Mouse (Mus musculus): ENCODE results near the gene Gadd45g. TPM values are rescaled to one million over a fixed set of nuclear protein-coding genes. Genes with fewer than 3 reads are reported as not detected.

Gadd45g gene
- polyA plus RNA-seq (2011; ENCODE audit: insufficient read length, low read depth, missing spikeins), result 66.9 and 101 TPM in 2 replicates

DNA sequence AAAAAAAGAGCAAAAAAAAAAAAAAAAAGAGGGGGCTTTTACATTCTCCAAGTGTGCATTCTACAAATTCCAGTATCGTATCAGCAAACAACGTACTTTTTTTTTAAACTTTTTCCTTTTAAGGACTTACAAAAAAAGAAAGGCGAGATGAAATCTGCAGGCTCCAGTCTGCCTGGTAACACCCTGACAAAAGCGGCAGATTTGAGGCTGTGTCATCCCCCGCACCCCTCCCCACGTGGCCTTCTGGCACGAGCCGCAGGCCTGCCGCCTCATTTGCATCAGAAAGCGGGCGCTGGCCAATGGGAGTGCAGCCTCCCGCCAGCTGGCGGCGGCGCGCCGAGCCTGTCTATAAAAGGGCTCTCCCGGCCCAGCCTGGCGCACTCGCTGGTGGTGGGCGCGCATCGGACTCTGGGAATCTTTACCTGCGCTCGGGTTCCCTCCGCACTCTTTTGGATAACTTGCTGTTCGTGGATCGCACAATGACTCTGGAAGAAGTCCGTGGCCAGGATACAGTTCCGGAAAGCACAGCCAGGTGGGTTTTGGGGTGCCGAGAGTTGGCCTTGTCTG is at the start of gene Gadd45g:
Gadd45g (plus strand) TSS at position 378 of the 567 bp plus-strand sequence.
- TF ChIP-seq CTCF (IDR thresholded peaks at IDR 0.05; ENCODE audit: borderline replicate concordance, insufficient read depth, low read length), result no peak
- TF ChIP-seq POLR2A (IDR thresholded peaks at IDR 0.05; ENCODE audit: low read depth, low read length), result peak; percentile 99
- H3K27ac ChIP-seq (ENCODE audit: insufficient read depth, low read length), result peak within 1 kb of the TSS; percentile 90
- peaks cover 13% of the 10 kb centered on the region for H3K4me1 ChIP-seq (ENCODE audit: control insufficient read depth, insufficient read depth, low read length)
- H3K4me3 ChIP-seq (ENCODE audit: insufficient read depth, low read length), result peak within 1 kb of the TSS; percentile 90

DNA sequence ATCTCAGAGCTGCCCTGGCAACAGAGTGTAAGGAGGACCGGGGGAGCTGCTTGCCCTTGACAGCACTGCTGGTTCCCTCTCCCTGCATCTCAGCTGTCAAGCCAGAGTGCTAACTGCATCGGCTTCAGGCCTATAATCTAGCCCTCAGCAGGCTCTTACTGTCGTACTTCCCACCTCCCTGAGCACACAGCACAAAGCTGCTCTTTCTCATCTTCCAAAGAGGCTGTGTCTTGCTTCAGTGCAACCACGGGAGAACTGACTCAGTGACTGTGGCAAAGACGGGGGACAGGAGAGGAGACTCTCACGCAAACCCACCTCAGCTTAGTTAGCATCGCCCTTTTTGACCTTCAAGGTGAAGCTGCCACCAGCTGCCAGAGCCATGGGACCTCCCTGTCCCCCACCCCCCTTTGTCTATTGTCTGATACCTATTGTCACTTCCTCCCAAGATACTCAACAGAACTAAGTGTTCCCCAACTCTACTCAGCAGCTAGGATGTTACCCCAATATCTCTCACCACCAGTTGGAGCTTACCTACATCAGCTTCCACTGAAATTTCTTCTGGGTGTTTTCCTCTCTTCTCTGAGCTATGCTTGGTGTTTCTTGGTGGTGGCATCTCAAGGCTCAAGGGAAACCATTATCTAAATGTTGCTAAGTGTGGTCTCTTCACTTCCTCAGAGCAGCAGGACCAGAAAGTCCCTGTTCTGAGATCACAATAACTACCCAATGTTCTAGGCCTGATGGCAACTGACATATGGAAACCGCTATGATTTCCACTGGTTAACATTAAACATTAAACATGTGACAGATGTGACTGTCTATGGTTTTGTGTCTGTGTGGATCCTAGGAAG is 48.4 kb upstream of the Gadd45g start:
- Histone ChIP-seq H3K27ac (ENCODE audit: insufficient read depth, low read length) (no peak overlapping the region), H3K4me1 (ENCODE audit: control insufficient read depth, insufficient read depth, low read length) (no peaks in the 10 kb centered on the region), H3K4me3 (ENCODE audit: insufficient read depth, low read length) (no peak overlapping the region)
- TF ChIP-seq CTCF (IDR thresholded peaks at IDR 0.05; ENCODE audit: borderline replicate concordance, insufficient read depth, low read length), result no peak
- TF ChIP-seq POLR2A (IDR thresholded peaks at IDR 0.05; ENCODE audit: low read depth, low read length), result no peak

DNA sequence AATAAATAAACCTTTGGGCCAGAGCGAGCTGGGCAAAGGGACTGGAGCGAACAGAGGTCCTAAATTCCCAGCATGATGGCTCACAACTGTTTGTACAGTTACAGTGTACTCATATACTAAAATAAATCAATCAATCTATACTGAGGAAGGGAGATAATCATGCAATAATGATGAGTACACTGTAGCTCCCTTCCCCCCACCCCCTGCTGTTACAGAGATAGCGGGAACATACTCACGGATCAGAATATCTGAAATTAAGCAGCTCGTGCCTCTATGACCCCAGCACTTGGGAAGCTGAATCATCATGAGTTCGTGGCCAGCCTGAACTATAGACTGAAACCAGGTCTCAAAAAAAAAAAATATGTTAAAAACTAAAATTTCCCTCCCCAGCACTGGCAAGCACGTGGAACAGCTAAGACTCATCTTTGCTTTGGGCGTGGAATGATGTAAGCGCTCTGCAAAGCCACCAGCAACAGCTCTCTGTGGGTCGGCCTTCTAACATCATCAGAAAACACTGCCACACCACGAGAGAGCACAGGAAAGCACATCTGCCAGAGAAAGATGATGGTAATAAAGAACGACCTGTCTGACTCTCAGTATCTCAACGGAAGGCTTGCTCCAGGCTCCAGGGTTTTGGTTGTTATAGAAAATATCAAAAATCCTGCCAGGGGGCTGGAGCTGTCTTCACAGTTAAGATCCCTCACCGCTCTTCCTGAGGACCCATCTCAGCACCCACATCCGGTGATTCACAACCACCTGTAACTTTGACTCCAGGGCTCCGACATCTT is 46.5 kb upstream of the Gadd45g start:
- Histone ChIP-seq H3K27ac (ENCODE audit: insufficient read depth, low read length) (no peak overlapping the region), H3K4me3 (ENCODE audit: insufficient read depth, low read length) (no peak overlapping the region), H3K4me1 (ENCODE audit: control insufficient read depth, insufficient read depth, low read length) (no peaks in the 10 kb centered on the region)
- TF ChIP-seq POLR2A (IDR thresholded peaks at IDR 0.05; ENCODE audit: low read depth, low read length) (no peak), CTCF (IDR thresholded peaks at IDR 0.05; ENCODE audit: borderline replicate concordance, insufficient read depth, low read length) (no peak)

DNA sequence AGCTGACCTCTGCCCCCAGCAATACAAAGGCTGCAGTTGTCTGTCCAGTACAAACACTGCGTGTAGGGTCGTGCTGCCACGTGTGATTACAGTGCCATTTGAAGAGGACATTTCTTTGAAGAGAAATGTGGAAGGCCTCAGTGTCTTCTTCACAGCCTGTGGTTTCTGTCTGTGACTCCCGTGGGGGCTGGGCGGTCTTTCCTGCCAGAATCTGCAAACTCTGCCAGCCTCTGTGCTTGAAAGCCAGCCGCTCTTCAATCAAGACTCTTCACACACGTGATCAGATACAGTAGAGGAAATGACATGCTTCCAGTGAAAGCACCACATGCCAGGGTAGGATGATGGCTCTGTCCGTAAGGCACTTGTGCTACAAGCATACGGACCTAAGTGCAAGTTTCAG is 45.6 kb upstream of the Gadd45g start:
- no peak for TF ChIP-seq POLR2A (IDR thresholded peaks at IDR 0.05; ENCODE audit: low read depth, low read length)
- TF ChIP-seq CTCF (IDR thresholded peaks at IDR 0.05; ENCODE audit: borderline replicate concordance, insufficient read depth, low read length), result no peak
- Histone ChIP-seq H3K4me3 (ENCODE audit: insufficient read depth, low read length) (no peak overlapping the region), H3K27ac (ENCODE audit: insufficient read depth, low read length) (no peak overlapping the region), H3K4me1 (ENCODE audit: control insufficient read depth, insufficient read depth, low read length) (no peaks in the 10 kb centered on the region)

DNA sequence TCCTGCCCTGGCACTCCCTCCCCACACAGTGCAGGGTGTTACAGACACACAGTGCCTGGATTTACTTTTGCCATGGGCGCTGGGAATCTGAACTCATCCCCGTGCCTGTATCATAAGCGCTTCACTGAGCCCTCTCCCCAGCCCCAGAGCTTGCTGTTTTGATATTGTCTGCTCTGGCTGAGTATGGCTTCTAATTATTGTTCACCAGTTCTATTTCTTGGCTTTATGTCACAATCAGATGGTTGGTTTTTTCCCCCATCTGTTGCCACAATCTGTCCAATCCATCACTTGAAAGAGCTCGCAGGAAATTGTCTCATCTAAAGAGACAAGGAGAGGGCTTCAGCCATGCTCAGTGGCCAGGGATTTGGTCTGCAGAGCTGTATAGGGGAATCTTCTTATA is 40.8 kb upstream of the Gadd45g start:
- H3K27ac ChIP-seq (ENCODE audit: insufficient read depth, low read length), result no peak overlapping the region
- TF ChIP-seq CTCF (IDR thresholded peaks at IDR 0.05; ENCODE audit: borderline replicate concordance, insufficient read depth, low read length) (no peak), POLR2A (IDR thresholded peaks at IDR 0.05; ENCODE audit: low read depth, low read length) (no peak)
- no peak overlapping the region for H3K4me3 ChIP-seq (ENCODE audit: insufficient read depth, low read length)
- H3K4me1 ChIP-seq (ENCODE audit: control insufficient read depth, insufficient read depth, low read length), result peaks cover 7% of the 10 kb centered on the region

DNA sequence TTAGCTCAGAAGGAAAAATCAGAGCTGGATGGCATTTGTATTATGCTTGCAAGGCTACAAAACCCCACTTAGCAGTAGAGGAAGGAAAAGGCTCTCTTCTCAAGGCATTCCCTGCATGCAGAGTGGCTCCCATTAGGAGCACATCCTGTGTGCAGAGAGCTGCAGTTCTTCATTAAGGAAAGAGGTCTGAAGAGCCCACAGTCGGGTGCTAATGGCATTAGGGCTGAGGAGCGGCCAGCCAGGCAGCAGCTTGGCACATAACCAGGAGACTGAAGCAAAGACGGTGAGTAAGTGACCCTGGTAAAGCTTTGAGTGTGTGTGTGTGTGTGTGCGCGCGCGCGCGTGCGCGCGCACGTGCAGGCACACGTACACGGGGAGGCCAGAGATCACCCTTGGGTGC is 40.3 kb upstream of the Gadd45g start:
- H3K4me1 ChIP-seq (ENCODE audit: control insufficient read depth, insufficient read depth, low read length), result peaks cover 7% of the 10 kb centered on the region
- no peak overlapping the region for H3K4me3 ChIP-seq (ENCODE audit: insufficient read depth, low read length)
- H3K27ac ChIP-seq (ENCODE audit: insufficient read depth, low read length), result no peak overlapping the region
- TF ChIP-seq CTCF (IDR thresholded peaks at IDR 0.05; ENCODE audit: borderline replicate concordance, insufficient read depth, low read length), result no peak
- TF ChIP-seq POLR2A (IDR thresholded peaks at IDR 0.05; ENCODE audit: low read depth, low read length), result no peak

DNA sequence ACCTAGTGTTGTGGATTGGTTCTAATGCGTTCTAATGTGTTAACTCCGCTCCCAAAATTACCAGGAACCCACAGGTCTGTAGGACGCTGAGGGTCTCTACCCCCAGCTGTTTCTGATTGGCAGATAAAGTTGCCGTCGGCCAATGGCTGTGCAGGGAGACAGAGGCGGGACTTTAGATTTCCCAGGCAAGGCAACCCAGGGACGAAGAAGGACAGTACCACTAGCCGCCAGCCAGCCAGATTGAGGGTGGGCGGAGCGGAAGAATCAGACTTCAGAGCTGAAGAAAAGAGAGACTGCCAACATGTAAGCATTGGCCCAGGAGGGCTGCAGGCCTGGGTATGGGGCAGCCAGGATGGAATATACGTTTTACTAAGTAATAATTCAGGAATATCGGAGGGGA is 38.3 kb upstream of the Gadd45g start:
- Histone ChIP-seq H3K4me1 (ENCODE audit: control insufficient read depth, insufficient read depth, low read length) (peaks cover 7% of the 10 kb centered on the region), H3K4me3 (ENCODE audit: insufficient read depth, low read length) (no peak overlapping the region), H3K27ac (ENCODE audit: insufficient read depth, low read length) (no peak overlapping the region)
- TF ChIP-seq CTCF (IDR thresholded peaks at IDR 0.05; ENCODE audit: borderline replicate concordance, insufficient read depth, low read length) (no peak), POLR2A (IDR thresholded peaks at IDR 0.05; ENCODE audit: low read depth, low read length) (no peak)

DNA sequence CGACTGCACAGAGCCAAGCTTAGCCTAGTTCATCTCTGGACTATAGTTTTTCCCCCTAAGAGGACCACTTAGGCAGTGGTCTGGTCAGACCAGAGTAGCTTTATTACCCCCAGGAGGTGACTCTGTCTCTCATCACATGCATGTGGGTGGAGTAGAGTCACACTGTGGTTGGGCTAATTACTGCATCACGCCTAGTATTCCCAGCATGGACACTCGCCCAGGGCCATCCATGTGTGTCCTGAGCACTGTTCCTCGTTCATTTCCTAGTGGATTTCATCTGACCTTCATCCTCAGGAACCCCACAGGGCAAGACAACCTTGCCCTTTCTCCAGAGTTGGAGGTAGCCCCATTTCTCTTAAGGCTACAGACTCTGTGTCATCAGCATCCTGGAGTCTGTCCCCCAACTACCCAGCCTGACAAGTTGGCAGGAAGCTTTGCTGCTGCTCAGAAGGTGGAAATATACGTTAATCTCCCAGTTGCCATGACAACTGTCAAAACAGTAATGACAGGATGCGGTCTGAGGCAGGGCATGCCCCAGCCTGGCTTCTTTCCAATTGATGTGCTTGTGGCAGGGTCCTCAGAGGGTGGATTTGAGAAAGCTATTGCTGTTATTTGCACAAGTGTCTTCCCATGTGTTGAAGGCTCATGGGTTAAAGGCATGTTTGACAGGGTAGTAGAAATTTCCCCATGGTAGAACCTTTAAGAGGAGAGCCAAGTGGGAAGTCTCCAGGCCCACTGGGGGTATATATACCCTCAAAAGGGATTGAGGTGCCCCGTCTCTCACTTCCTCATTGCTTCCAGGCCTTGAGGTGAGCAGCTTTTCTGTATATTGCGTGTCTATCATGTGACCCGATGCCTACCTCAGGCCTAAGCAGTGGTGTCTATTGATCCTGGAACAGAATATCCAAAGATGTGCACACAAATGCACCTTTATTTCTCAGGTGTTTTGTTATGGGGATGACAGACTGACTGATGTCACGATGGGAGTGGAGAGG is 32.6 kb upstream of the Gadd45g start:
- H3K4me1 ChIP-seq (ENCODE audit: control insufficient read depth, insufficient read depth, low read length), result no peaks in the 10 kb centered on the region
- TF ChIP-seq POLR2A (IDR thresholded peaks at IDR 0.05; ENCODE audit: low read depth, low read length) (no peak), CTCF (IDR thresholded peaks at IDR 0.05; ENCODE audit: borderline replicate concordance, insufficient read depth, low read length) (no peak)
- H3K27ac ChIP-seq (ENCODE audit: insufficient read depth, low read length), result no peak overlapping the region

DNA sequence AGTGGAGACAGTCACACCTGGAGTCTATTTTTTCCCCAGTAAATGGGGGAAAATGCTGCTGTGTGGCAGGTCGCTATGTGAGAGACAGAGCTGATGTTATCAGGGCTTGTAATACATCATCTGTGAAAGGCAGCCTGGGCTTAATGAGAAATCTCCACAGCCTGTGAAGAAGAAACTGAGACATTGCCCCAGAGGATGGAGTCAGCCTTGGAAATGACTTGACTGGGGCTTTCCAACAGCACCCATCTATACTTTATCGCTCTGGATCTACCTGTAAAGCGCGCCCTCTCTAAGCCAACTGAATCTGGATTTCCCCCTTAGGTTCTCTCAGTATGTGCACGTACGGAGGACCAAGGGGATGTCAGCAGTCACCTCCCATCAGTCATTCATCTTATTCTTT is 31.8 kb upstream of the Gadd45g start:
- TF ChIP-seq POLR2A (IDR thresholded peaks at IDR 0.05; ENCODE audit: low read depth, low read length), result no peak
- TF ChIP-seq CTCF (IDR thresholded peaks at IDR 0.05; ENCODE audit: borderline replicate concordance, insufficient read depth, low read length), result no peak

More for the DNA sequence above, 32.6 kb upstream of the Gadd45g start:
- H3K4me3 ChIP-seq (ENCODE audit: insufficient read depth, low read length), result no peak overlapping the region

More for the DNA sequence above, 31.8 kb upstream of the Gadd45g start:
- Histone ChIP-seq H3K27ac (ENCODE audit: insufficient read depth, low read length) (no peak overlapping the region), H3K4me1 (ENCODE audit: control insufficient read depth, insufficient read depth, low read length) (no peaks in the 10 kb centered on the region), H3K4me3 (ENCODE audit: insufficient read depth, low read length) (no peak overlapping the region)
